Mouse (Mus musculus) right cerebral cortex, postnatal 10 days (tissue): ENCODE results near the gene Cnn2.
"Not testable (repeated sequence)": the region's sequence is repeated elsewhere in the genome, so short reads cannot be mapped to it uniquely, and the experiment has no call there.

Experiments
- DNase-seq, 2 experiments: peaks; one replicate each; pipeline ENCODE4 v3.0.0; 2021; ENCODE audit warnings: low spot score in 2 of 2

Cnn2 gene

GRCm38 (mm10) chr10:80039559-80039979 lies 51.2 kb downstream of the Cnn2 start, which contains the start of gene Polr2e:
TSS of gene Polr2e (minus strand) at chr10:80039795.
- DNase-seq = peak; percentile 99

GRCm38 (mm10) chr10:80041409-80042060 lies 53.2 kb downstream of the Cnn2 start:
- DNase-seq = not testable (repeated sequence)

DNA sequence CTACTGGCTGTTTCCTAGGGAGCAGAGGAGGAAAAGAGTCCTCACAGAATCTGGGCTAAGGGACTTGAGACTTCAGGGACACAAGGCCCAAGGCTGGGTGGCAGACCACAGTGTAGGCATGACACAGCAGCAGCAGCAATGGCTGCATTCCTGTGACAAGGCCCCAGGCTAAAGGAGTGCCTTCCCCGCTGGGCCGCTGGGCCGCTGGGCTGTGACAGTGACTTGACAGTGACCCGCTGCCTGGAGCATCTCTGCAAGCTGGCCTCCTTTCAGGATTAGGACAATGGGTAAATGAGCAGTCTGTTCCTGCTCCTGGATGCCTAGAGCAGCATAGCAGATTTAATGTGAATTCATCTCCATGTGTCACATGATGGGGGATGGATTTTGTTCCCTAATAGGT lies 55.7 kb downstream of the Cnn2 start:
- DNase-seq = no peak

DNA sequence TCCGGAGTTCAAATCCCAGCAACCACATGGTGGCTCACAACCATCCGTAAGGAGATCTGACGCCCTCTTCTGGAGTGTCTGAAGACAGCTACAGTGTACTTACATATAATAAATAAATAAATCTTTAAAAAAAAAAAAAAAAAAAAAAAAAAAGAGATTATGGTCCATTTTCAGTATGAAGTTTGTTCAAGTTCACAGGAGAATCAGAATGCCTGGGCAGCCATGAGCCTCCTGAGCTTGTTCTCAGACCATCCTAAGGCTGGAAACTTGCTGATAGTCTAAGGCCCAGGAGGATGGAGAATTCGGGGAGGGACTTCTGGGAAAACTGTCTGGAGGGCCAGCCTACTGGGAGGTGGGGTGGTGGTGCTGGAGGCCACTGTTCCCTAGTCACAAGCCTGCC lies 57.0 kb downstream of the Cnn2 start:
- not testable (repeated sequence) for DNase-seq
